Mouse (Mus musculus): Measurements from ENCODE around the gene Robo3. TPM values are rescaled to one million over a fixed set of nuclear protein-coding genes. Genes with fewer than 3 reads are reported as not detected.
A peak's percentile ranks its signal among the peaks of the same experiment; 100 is the strongest.

Gene Robo3
- polyA plus RNA-seq, 1 experiment from 2014 or later: 0.32 TPM

DNA sequence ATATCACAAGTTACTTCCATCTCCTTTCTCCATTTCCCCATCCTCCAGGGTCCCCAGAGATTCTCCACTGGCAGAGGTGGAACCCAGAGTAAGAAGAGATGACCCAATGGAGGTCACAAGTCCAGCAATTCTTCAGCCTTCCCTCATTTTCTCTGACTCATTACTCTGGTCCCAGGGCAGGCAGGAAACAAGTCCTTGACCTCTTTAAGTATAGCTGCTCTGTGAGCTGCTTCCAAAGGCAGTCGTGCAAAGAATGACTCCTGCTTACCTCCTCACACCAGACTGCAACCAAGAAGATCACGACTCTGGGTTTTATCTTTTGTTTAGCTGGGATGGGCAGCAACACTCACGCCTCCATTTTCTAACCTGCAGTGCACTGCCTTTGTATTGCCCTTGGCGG is 2.6 kb upstream of the Robo3 start:
- WGBS: 9% methylated on average over 4 of the region's 4 CpGs
- Histone ChIP-seq H3K9ac (ENCODE audit: low read depth, low read length) (no peak overlapping the region), H3K4me2 (no peak overlapping the region), H3K36me3 (ENCODE audit: control insufficient read depth, insufficient read depth, low read length) (no peaks in the 10 kb centered on the region), H3K9me3 (ENCODE audit: control insufficient read depth, low read length) (no peaks in the 10 kb centered on the region), H3K4me1 (replicated peaks; ENCODE audit: control insufficient read depth, insufficient read depth, low read length) (no peaks in the 10 kb centered on the region), H3K27ac (ENCODE audit: low read depth, low read length) (no peak overlapping the region), H3K27me3 (replicated peaks; ENCODE audit: control insufficient read depth, insufficient read depth, low read length) (peaks cover 59% of the 10 kb centered on the region), H3K4me3 (ENCODE audit: low read depth, low read length) (no peak overlapping the region)
- DNase-seq (ENCODE audit: low spot score) (no peak), ATAC-seq (replicated peaks; ENCODE audit: low FRiP score) (no peak)

DNA sequence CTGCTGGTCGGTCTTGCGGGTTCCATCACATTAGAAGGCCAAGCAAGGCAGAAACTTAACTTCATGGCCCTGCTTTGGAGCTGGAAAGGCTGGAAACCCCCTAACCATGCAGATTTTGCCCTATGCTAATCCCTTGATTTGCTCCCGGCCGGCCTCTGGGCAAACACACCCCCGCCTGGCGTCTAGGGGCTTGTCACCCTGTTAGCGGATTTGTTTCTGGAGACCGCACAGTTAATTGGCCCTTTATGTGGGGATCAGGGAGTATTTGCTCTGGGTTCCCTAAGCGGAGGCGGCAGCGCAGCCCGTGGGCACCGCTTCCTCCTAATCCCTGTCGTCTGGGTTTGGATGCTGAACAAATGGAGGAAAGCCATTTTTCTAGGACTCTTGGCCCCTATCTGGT is 1.9 kb upstream of the Robo3 start:
- DNase-seq (ENCODE audit: low spot score) (no peak), ATAC-seq (replicated peaks; ENCODE audit: low FRiP score) (no peak)
- WGBS: 4% methylated on average over 14 of the region's 14 CpGs
- Histone ChIP-seq H3K4me1 (replicated peaks; ENCODE audit: control insufficient read depth, insufficient read depth, low read length) (no peaks in the 10 kb centered on the region), H3K27ac (ENCODE audit: low read depth, low read length) (no peak overlapping the region), H3K9ac (ENCODE audit: low read depth, low read length) (no peak overlapping the region), H3K4me2 (no peak overlapping the region), H3K27me3 (replicated peaks; ENCODE audit: control insufficient read depth, insufficient read depth, low read length) (peaks cover 66% of the 10 kb centered on the region), H3K9me3 (ENCODE audit: control insufficient read depth, low read length) (no peaks in the 10 kb centered on the region), H3K4me3 (ENCODE audit: low read depth, low read length) (no peak overlapping the region), H3K36me3 (ENCODE audit: control insufficient read depth, insufficient read depth, low read length) (no peaks in the 10 kb centered on the region)

DNA sequence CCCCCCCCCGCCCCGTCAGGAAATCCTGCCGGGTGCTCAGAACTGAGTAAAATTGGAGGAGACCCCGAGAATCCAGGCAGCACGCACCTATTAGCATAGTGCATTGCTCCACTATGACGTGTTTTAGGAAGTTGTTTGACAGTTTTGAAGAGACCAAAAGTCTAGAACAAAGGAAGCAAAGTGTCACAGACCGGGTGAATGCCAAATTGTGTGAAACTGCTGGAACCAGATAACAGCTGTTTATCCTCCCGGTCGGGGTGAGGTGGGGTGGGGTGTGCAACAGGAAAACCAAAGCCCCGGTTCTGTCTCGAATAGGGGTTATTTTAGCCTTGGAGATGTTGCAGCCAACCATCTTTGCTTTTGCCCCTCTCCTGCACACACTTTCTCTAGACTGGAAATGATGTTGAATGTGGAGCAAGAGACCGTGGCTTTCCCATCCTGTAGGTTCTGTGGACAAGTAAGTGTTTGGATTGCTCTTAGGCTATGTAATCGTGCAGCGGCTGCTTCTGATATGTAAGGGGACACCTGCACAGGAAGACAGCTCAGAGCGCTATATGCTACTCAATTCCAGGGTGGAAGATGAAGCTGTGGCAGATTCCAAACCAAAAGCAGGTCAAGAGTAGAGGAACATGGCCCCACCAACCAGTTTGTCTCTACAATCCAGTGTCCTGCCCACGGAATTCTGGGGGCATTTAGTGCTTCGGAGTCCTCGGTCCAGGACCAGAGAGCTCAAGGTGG is 946 bp upstream of the Robo3 start:
- H3K27ac ChIP-seq (ENCODE audit: low read depth, low read length): no peak overlapping the region
- H3K4me2 ChIP-seq: peak overlapping the region; percentile 38
- DNase-seq (ENCODE audit: low spot score): no peak
- no peak overlapping the region for H3K9ac ChIP-seq (ENCODE audit: low read depth, low read length)
- no peak for ATAC-seq (replicated peaks; ENCODE audit: low FRiP score)
- no peaks in the 10 kb centered on the region for H3K36me3 ChIP-seq (ENCODE audit: control insufficient read depth, insufficient read depth, low read length)
- H3K4me3 ChIP-seq (ENCODE audit: low read depth, low read length): no peak overlapping the region
- no peaks in the 10 kb centered on the region for H3K4me1 ChIP-seq (replicated peaks; ENCODE audit: control insufficient read depth, insufficient read depth, low read length)
- peaks cover 75% of the 10 kb centered on the region for H3K27me3 ChIP-seq (replicated peaks; ENCODE audit: control insufficient read depth, insufficient read depth, low read length)
- 2% methylated on average over 18 of the region's 18 CpGs for WGBS
- H3K9me3 ChIP-seq (ENCODE audit: control insufficient read depth, low read length): no peaks in the 10 kb centered on the region

DNA sequence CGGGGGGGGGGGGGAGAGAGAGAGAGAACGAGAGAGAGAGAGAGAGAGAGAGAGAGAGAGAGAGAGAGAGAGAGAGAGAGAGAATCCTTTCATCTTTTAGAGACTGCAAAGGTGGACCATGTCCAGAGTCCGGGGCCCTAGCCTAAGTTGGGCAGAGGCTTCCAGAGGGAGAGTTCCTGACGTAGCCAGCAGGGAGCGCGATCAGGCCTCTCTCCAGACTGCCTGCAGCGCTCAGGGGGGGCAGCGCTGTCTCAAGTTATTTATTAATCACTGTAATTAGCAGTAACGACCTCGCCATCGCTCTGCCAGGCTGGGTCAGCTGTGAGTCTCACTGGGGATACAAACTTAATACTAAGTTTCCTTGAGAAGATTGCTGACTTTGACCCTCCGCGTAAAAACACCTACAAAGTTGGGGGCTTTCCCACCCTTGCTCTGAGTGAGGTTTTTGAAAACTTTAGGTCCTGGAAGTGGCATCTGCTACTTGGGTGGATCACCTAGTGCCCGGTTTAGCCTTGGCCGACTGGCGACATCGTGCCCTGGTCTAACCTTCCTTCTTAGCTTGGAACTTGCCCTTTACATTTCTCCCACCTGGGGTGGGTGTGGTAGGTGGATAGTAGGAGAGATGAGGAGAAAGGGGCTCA is 900 bp downstream of the Robo3 start:
- H3K4me2 ChIP-seq: no peak overlapping the region; the same call in 1 of the 2 replicates
- ATAC-seq (replicated peaks; ENCODE audit: low FRiP score) (0 out of 2 replicates have a peak, but pooled peaks have one; percentile 28), DNase-seq (ENCODE audit: low spot score) (no peak)
- H3K36me3 ChIP-seq (ENCODE audit: control insufficient read depth, insufficient read depth, low read length): no peaks in the 10 kb centered on the region
- H3K27me3 ChIP-seq (replicated peaks; ENCODE audit: control insufficient read depth, insufficient read depth, low read length): peaks cover 80% of the 10 kb centered on the region
- H3K4me3 ChIP-seq (ENCODE audit: low read depth, low read length): no peak overlapping the region
- WGBS: 3% methylated on average over 15 of the region's 17 CpGs
- H3K27ac ChIP-seq (ENCODE audit: low read depth, low read length): no peak overlapping the region
- no peaks in the 10 kb centered on the region for H3K4me1 ChIP-seq (replicated peaks; ENCODE audit: control insufficient read depth, insufficient read depth, low read length)
- no peak overlapping the region for H3K9ac ChIP-seq (ENCODE audit: low read depth, low read length)
- no peaks in the 10 kb centered on the region for H3K9me3 ChIP-seq (ENCODE audit: control insufficient read depth, low read length)

DNA sequence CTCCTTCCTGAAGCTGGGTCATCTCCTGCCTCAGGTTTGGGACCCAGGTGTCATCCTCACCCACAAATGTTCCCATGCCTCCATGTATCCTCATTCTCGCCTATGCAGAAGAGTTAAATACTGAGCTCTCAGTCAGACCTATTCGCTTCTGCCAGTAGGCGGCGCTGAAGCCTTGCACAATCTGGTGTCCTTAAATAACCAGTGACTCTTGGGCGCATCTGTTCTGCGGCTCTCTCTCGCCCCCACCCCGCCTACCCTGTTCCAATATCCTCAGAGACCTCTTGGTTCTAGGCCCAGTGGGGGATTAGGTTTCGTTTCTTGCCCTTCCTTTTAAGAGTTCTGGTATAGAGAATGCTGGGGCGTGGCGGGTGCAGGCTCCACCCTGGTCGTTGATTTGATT is 2.5 kb downstream of the Robo3 start:
- no peak overlapping the region for H3K4me3 ChIP-seq (ENCODE audit: low read depth, low read length)
- 4% methylated on average over 12 of the region's 12 CpGs for WGBS

DNA sequence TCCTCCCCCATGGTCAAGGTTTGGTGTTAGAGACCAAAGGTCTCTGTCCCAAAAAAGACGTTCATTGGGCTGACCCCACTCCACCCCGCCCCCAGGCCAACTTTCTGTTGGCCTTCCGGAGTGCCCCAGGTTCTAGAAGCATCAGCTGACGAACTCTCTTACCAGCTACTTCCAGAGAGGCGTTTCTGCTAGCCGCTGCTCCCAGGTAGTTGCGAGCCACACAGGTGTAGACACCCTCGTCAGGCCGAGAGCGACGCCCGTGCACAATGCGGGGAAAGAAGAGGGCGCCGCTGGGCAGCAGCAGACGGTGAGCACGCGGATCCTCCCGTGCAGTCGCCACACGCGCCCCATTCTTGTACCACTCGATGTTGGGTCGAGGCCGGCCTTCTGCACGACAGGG is 3.7 kb downstream of the Robo3 start:
- 15% methylated on average over 26 of the region's 26 CpGs for WGBS
- H3K27me3 ChIP-seq (replicated peaks; ENCODE audit: control insufficient read depth, insufficient read depth, low read length): peaks cover 68% of the 10 kb centered on the region
- no peaks in the 10 kb centered on the region for H3K4me1 ChIP-seq (replicated peaks; ENCODE audit: control insufficient read depth, insufficient read depth, low read length)
- H3K4me3 ChIP-seq (ENCODE audit: low read depth, low read length): no peak overlapping the region
- ATAC-seq (replicated peaks; ENCODE audit: low FRiP score) (no peak), DNase-seq (ENCODE audit: low spot score) (no peak)
- H3K9ac ChIP-seq (ENCODE audit: low read depth, low read length): no peak overlapping the region
- H3K4me2 ChIP-seq: no peak overlapping the region
- no peaks in the 10 kb centered on the region for H3K36me3 ChIP-seq (ENCODE audit: control insufficient read depth, insufficient read depth, low read length)
- no peak overlapping the region for H3K27ac ChIP-seq (ENCODE audit: low read depth, low read length)
- no peaks in the 10 kb centered on the region for H3K9me3 ChIP-seq (ENCODE audit: control insufficient read depth, low read length)

More for the DNA sequence above, 2.5 kb downstream of the Robo3 start:
- Histone ChIP-seq H3K36me3 (ENCODE audit: control insufficient read depth, insufficient read depth, low read length) (no peaks in the 10 kb centered on the region), H3K27ac (ENCODE audit: low read depth, low read length) (no peak overlapping the region), H3K9ac (ENCODE audit: low read depth, low read length) (no peak overlapping the region), H3K9me3 (ENCODE audit: control insufficient read depth, low read length) (no peaks in the 10 kb centered on the region), H3K27me3 (replicated peaks; ENCODE audit: control insufficient read depth, insufficient read depth, low read length) (peaks cover 76% of the 10 kb centered on the region), H3K4me2 (0 out of 2 replicates have a peak overlapping the region, but pooled peaks have one; percentile 13), H3K4me1 (replicated peaks; ENCODE audit: control insufficient read depth, insufficient read depth, low read length) (no peaks in the 10 kb centered on the region)
- DNase-seq (ENCODE audit: low spot score): peak; percentile 72
- ATAC-seq (replicated peaks; ENCODE audit: low FRiP score): peak; percentile 51

DNA sequence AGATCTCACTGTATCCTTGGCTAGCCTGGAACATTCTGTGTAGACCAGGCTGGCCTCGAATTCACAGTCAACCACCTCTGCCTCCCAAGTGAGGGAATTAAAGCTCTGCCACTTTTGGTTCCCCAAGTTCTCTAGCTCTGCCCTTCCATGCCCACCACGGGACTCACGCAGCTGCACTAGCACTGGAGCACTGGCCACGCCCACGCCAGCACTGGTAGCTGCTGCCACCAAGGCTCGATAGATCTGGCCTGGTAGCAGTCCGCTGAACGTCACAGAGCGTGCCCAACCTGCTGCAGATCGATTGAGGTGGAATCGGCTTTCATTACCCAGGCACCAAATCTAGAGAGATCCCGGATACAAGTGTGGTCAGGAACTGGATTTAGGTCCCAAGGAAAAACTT is 11.8 kb downstream of the Robo3 start:
- peak; percentile 16; the same call in 1 of the 2 replicates for ATAC-seq (replicated peaks; ENCODE audit: low FRiP score)
- WGBS: 25% methylated on average over 12 of the region's 12 CpGs
- Histone ChIP-seq H3K27ac (ENCODE audit: low read depth, low read length) (no peak overlapping the region), H3K4me1 (replicated peaks; ENCODE audit: control insufficient read depth, insufficient read depth, low read length) (peaks cover 6% of the 10 kb centered on the region; the same call in 1 of the 2 replicates), H3K9ac (ENCODE audit: low read depth, low read length) (no peak overlapping the region), H3K4me3 (ENCODE audit: low read depth, low read length) (peak overlapping the region; percentile 38), H3K27me3 (replicated peaks; ENCODE audit: control insufficient read depth, insufficient read depth, low read length) (peaks cover 23% of the 10 kb centered on the region), H3K36me3 (ENCODE audit: control insufficient read depth, insufficient read depth, low read length) (no peaks in the 10 kb centered on the region), H3K9me3 (ENCODE audit: control insufficient read depth, low read length) (no peaks in the 10 kb centered on the region), H3K4me2 (peak overlapping the region; percentile 74)
- DNase-seq (ENCODE audit: low spot score): no peak

DNA sequence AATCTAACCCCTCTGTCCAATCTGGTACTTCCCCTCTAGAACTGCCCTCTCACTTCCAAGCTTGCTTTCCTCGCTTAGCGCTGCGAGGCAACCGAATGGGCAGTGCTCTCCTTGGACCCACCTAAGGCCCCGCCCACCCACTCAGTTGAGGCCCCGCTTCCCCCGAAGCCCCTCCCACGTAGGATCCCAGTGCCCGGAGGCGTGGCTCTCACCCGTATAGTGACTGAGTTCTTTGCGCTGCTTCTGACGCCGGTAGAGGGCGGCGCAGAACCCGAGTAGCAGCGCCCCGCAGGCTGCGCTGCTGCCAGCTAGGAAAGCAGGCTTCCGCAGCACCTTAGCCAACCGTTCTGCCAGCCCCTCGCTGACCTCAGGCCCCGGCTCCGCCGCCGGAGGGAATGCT is 12.4 kb downstream of the Robo3 start:
- ATAC-seq (replicated peaks; ENCODE audit: low FRiP score) (peak; percentile 89), DNase-seq (ENCODE audit: low spot score) (peak; percentile 84)
- Histone ChIP-seq H3K4me2 (peak overlapping the region; percentile 74), H3K9ac (ENCODE audit: low read depth, low read length) (no peak overlapping the region), H3K4me3 (ENCODE audit: low read depth, low read length) (peak overlapping the region; percentile 38), H3K27ac (ENCODE audit: low read depth, low read length) (no peak overlapping the region), H3K27me3 (replicated peaks; ENCODE audit: control insufficient read depth, insufficient read depth, low read length) (peaks cover 23% of the 10 kb centered on the region), H3K4me1 (replicated peaks; ENCODE audit: control insufficient read depth, insufficient read depth, low read length) (peaks cover 6% of the 10 kb centered on the region; the same call in 1 of the 2 replicates), H3K9me3 (ENCODE audit: control insufficient read depth, low read length) (no peaks in the 10 kb centered on the region), H3K36me3 (ENCODE audit: control insufficient read depth, insufficient read depth, low read length) (no peaks in the 10 kb centered on the region)
- 0% methylated on average over 27 of the region's 27 CpGs for WGBS

DNA sequence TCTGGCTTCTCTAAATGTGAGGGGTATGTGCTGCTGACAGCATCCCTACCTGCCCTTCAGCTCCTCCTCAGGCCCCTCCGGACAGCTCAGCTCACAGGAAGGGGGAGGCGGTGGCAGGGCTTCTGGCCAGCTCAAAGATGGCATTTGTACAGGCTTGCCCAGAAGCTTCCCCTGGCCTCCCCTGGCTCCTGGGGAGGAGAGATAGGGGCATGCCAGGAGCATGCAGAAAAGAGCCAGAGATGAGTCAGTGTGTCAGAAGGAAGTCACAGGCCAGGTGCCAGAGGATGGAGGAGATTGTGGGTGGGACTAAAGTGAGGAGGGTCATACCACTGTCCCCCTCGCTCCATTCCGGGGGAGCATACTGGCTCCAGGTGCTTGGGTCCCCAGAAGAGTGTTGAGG is 14.3 kb downstream of the Robo3 start:
- no peak overlapping the region for H3K9ac ChIP-seq (ENCODE audit: low read depth, low read length)
- whole genome bisulfite sequencing: 68% methylated on average over 4 of the region's 4 CpGs

More for the DNA sequence above, 14.3 kb downstream of the Robo3 start:
- peaks cover 6% of the 10 kb centered on the region; the same call in 1 of the 2 replicates for H3K4me1 ChIP-seq (replicated peaks; ENCODE audit: control insufficient read depth, insufficient read depth, low read length)
- peaks cover 18% of the 10 kb centered on the region for H3K27me3 ChIP-seq (replicated peaks; ENCODE audit: control insufficient read depth, insufficient read depth, low read length)
- no peaks in the 10 kb centered on the region for H3K36me3 ChIP-seq (ENCODE audit: control insufficient read depth, insufficient read depth, low read length)
- no peak overlapping the region for H3K27ac ChIP-seq (ENCODE audit: low read depth, low read length)
- ATAC-seq (replicated peaks; ENCODE audit: low FRiP score): no peak
- no peak for DNase-seq (ENCODE audit: low spot score)
- no peak overlapping the region for H3K4me3 ChIP-seq (ENCODE audit: low read depth, low read length)
- H3K9me3 ChIP-seq (ENCODE audit: control insufficient read depth, low read length): no peaks in the 10 kb centered on the region
- H3K4me2 ChIP-seq: no peak overlapping the region

Data from liver, embryonic 11.5 days (tissue).